Mouse (Mus musculus) hindbrain, embryonic 14.5 days (tissue): ENCODE measurements at regions not wholly inside any gene's neighbourhood (a gene's known extent, or its start where the extent isn't known, plus 50 kb on each side); places are given as distances from the start of the nearest gene placed in this dataset.
A peak's percentile ranks its signal among the peaks of the same experiment; 100 is the strongest.

Experiments used
- ATAC-seq: fragments of 200-750 bp; cut with Nextera tagmentation; 2 replicates; pipeline ENCODE4 v1.8.0; 2017; ENCODE audit warnings: moderate number of reproducible peaks, mild to moderate bottlenecking, moderate TSS enrichment, moderate library complexity; ENCODE audit not compliant: low FRiP score
- DNase-seq: peaks from one replicate; pipeline ENCODE4 v3.0.0-alpha.2; 2015; ENCODE audit warnings: low spot score
- H3K27ac ChIP-seq: fragments of 300-500 bp; sonication (generic); 2 replicates; pipeline ENCODE4 v1.5.1; 2014; ENCODE audit warnings: mild to moderate bottlenecking, moderate library complexity
- H3K27me3 ChIP-seq: fragments of 300-500 bp; sonication (generic); 2 replicates; pipeline ENCODE4 v1.6.1; 2014; ENCODE audit warnings: mild to moderate bottlenecking, low read length, mixed read lengths; ENCODE audit not compliant: control insufficient read depth, insufficient read depth
- H3K36me3 ChIP-seq: fragments of 300-500 bp; sonication (generic); replicated peaks from 2 replicates; pipeline ENCODE4 v1.6.1; 2014; ENCODE audit not compliant: control insufficient read depth, insufficient read depth
- H3K4me1 ChIP-seq: fragments of 300-500 bp; sonication (generic); replicated peaks from 2 replicates; pipeline ENCODE4 v1.6.1; 2014; ENCODE audit warnings: antibody characterized with exemption, low read length, mixed read lengths; ENCODE audit not compliant: control insufficient read depth, insufficient read depth
- H3K4me2 ChIP-seq: fragments of 300-500 bp; sonication (generic); replicated peaks from 2 replicates; pipeline ENCODE4 v1.6.1; 2014; ENCODE audit warnings: mild to moderate bottlenecking, moderate library complexity
- H3K4me3 ChIP-seq: fragments of 300-500 bp; sonication (generic); replicated peaks from 2 replicates; pipeline ENCODE4 v1.5.1; 2014; ENCODE audit warnings: mild to moderate bottlenecking, low read length
- H3K9ac ChIP-seq: fragments of 300-500 bp; sonication (generic); 2 replicates; pipeline ENCODE4 v1.6.1; 2014
- H3K9me3 ChIP-seq: fragments of 300-500 bp; sonication (generic); 2 replicates; pipeline ENCODE4 v1.6.1; 2016; ENCODE audit warnings: low read length; ENCODE audit not compliant: control insufficient read depth
- WGBS: fragments of 180-500 bp; shearing (Covaris S2); extraction: QIAGEN DNeasy Blood & Tissue Kit; methylation state at CpG from one replicate; pipeline ENCODE4 v1.1.7; 2014; 5-methylcytosine and 5-hydroxymethylcytosine counted together

- H3K27me3 ChIP-seq, result no peaks in the 10 kb centered on the region
- ATAC-seq (no peak), DNase-seq (no peak)
- no peaks in the 10 kb centered on the region for H3K4me1 ChIP-seq
- H3K4me2 ChIP-seq, result no peak overlapping the region
- H3K36me3 ChIP-seq, result no peaks in the 10 kb centered on the region
- H3K27ac ChIP-seq, result no peak overlapping the region
- WGBS, result 19% methylated on average over 1 of the region's 1 CpGs
- no peaks in the 10 kb centered on the region for H3K9me3 ChIP-seq
- H3K4me3 ChIP-seq, result no peak overlapping the region
- no peak overlapping the region for H3K9ac ChIP-seq
Measured at GRCm38 (mm10) chr13:112136850-112137249, 151.4 kb upstream of the Ankrd55 start.

- Histone ChIP-seq H3K36me3 (no peaks in the 10 kb centered on the region), H3K27ac (no peak overlapping the region), H3K4me1 (no peaks in the 10 kb centered on the region), H3K4me2 (no peak overlapping the region), H3K4me3 (no peak overlapping the region), H3K9me3 (no peaks in the 10 kb centered on the region), H3K9ac (no peak overlapping the region), H3K27me3 (no peaks in the 10 kb centered on the region)
- no peak for DNase-seq
- 82% methylated on average over 5 of the region's 5 CpGs for WGBS
- no peak for ATAC-seq
Measured at GRCm38 (mm10) chr13:112140871-112141270, 147.4 kb upstream of the Ankrd55 start.

GRCm38 (mm10) chr13:112144393-112145348, 143.6 kb upstream of the Ankrd55 start:
- Histone ChIP-seq H3K9ac (no peak overlapping the region), H3K36me3 (no peaks in the 10 kb centered on the region), H3K4me3 (no peak overlapping the region), H3K27ac (no peak overlapping the region), H3K27me3 (no peaks in the 10 kb centered on the region), H3K4me1 (no peaks in the 10 kb centered on the region), H3K9me3 (no peaks in the 10 kb centered on the region), H3K4me2 (no peak overlapping the region)
- ATAC-seq, result no peak
- WGBS, result 75% methylated on average over 7 of the region's 7 CpGs
- DNase-seq, result no peak

- Histone ChIP-seq H3K4me1 (peaks cover 17% of the 10 kb centered on the region), H3K4me3 (no peak overlapping the region), H3K9ac (no peak overlapping the region), H3K27ac (no peak overlapping the region; the same call in 1 of the 2 replicates), H3K36me3 (no peaks in the 10 kb centered on the region), H3K9me3 (no peaks in the 10 kb centered on the region), H3K27me3 (no peaks in the 10 kb centered on the region), H3K4me2 (peak overlapping the region; percentile 43)
- DNase-seq (no peak), ATAC-seq (peak; percentile 59; the same call in 1 of the 2 replicates)
- 18% methylated on average over 27 of the region's 27 CpGs for WGBS
Measured at GRCm38 (mm10) chr13:112152614-112153550, 135.4 kb upstream of the Ankrd55 start.

- ATAC-seq (0 out of 2 replicates have a peak, but pooled peaks have one; percentile 40), DNase-seq (peak; percentile 51)
- 47% methylated on average over 4 of the region's 4 CpGs for WGBS
Measured at GRCm38 (mm10) chr13:112153681-112154127, 134.5 kb upstream of the Ankrd55 start.

GRCm38 (mm10) chr13:112159430-112160172, 128.7 kb upstream of the Ankrd55 start:
- ATAC-seq (peak; percentile 62; the same call in 1 of the 2 replicates), DNase-seq (peak; percentile 55)
- no peak overlapping the region for H3K27ac ChIP-seq
- H3K36me3 ChIP-seq, result no peaks in the 10 kb centered on the region
- 0 out of 2 replicates have a peak, but pooled peaks cover 6% of the 10 kb centered on the region for H3K4me1 ChIP-seq
- H3K4me3 ChIP-seq, result no peak overlapping the region
- no peaks in the 10 kb centered on the region for H3K27me3 ChIP-seq
- H3K4me2 ChIP-seq, result no peak overlapping the region
- no peaks in the 10 kb centered on the region for H3K9me3 ChIP-seq
- H3K9ac ChIP-seq, result no peak overlapping the region
- 78% methylated on average over 9 of the region's 9 CpGs for WGBS

More at GRCm38 (mm10) chr13:112153681-112154127, 134.5 kb upstream of the Ankrd55 start:
- Histone ChIP-seq H3K27ac (no peak overlapping the region; the same call in 1 of the 2 replicates), H3K4me3 (no peak overlapping the region), H3K9me3 (no peaks in the 10 kb centered on the region), H3K36me3 (no peaks in the 10 kb centered on the region), H3K4me2 (peak overlapping the region; percentile 43), H3K27me3 (no peaks in the 10 kb centered on the region), H3K4me1 (peaks cover 17% of the 10 kb centered on the region), H3K9ac (no peak overlapping the region)

- WGBS, result 54% methylated on average over 2 of the region's 2 CpGs
- no peak for DNase-seq
- no peak overlapping the region for H3K4me3 ChIP-seq
- H3K36me3 ChIP-seq, result no peaks in the 10 kb centered on the region
- H3K4me2 ChIP-seq, result no peak overlapping the region
- H3K9ac ChIP-seq, result no peak overlapping the region
- no peak overlapping the region for H3K27ac ChIP-seq
- no peaks in the 10 kb centered on the region for H3K9me3 ChIP-seq
- no peaks in the 10 kb centered on the region for H3K27me3 ChIP-seq
- peak; percentile 62; the same call in 1 of the 2 replicates for ATAC-seq
- H3K4me1 ChIP-seq, result 0 out of 2 replicates have a peak, but pooled peaks cover 6% of the 10 kb centered on the region
Measured at GRCm38 (mm10) chr13:112160173-112160641, 128.0 kb upstream of the Ankrd55 start.

GRCm38 (mm10) chr13:112160726-112161125, 127.5 kb upstream of the Ankrd55 start:
- no peak for DNase-seq
- Histone ChIP-seq H3K4me3 (no peak overlapping the region), H3K36me3 (no peaks in the 10 kb centered on the region), H3K9me3 (no peaks in the 10 kb centered on the region), H3K9ac (no peak overlapping the region), H3K27me3 (no peaks in the 10 kb centered on the region), H3K4me1 (0 out of 2 replicates have a peak, but pooled peaks cover 6% of the 10 kb centered on the region), H3K4me2 (no peak overlapping the region), H3K27ac (no peak overlapping the region)
- WGBS, result 87% methylated on average over 2 of the region's 2 CpGs
- ATAC-seq, result no peak
